Mouse (Mus musculus) kidney, adult 2 months (tissue): ENCODE results near the gene Grm8.

Experiments used
- CTCF ChIP-seq: fragments of 200-500 bp; conservative IDR thresholded peaks from 2 replicates; pipeline ENCODE4 v1.5.1; 2011; ENCODE audit warnings: low read depth, mild to moderate bottlenecking, control low read depth, low read length, moderate library complexity, mixed read lengths; ENCODE audit not compliant: insufficient read depth, insufficient read length
- POLR2A ChIP-seq: fragments of 200-500 bp; IDR thresholded peaks from one replicate; pipeline ENCODE4 v1.6.1; 2011; ENCODE audit warnings: low read depth, low read length, control low read depth

- no peak for TF ChIP-seq POLR2A
- TF ChIP-seq CTCF = no peak
These were observed 32.2 kb downstream of the Grm8 start for GRCm38 (mm10) chr6:28102608-28103316.
